Mouse (Mus musculus) heart, embryonic 14.5 days (tissue): ENCODE data around the gene Rnf34. TPM values are rescaled to one million over a fixed set of nuclear protein-coding genes. Genes with fewer than 3 reads are reported as not detected.

ENCODE experiments used
- ATAC-seq: fragments of 200-750 bp; cut with Nextera tagmentation; 2 replicates; pipeline ENCODE4 v1.8.0; 2017; ENCODE audit warnings: low read depth, moderate TSS enrichment; ENCODE audit not compliant: insufficient number of reproducible peaks, insufficient read depth, low FRiP score
- H3K27ac ChIP-seq, 2 experiments: fragments of 200-500 bp in 1 of 2; fragments of 300-500 bp in 1 of 2; sonication (generic) in 1 of 2; replicated peaks in 1 of 2; 2 replicates each; pipeline ENCODE4 v1.5.1; 2012 to 2014; ENCODE audit warnings: low read depth in 2 of 2, low read length in 2 of 2, control low read depth in 1 of 2, mild to moderate bottlenecking in 1 of 2, mixed read lengths in 1 of 2; ENCODE audit not compliant: control insufficient read depth in 1 of 2, insufficient read depth in 1 of 2
- H3K27me3 ChIP-seq: fragments of 300-500 bp; sonication (generic); 2 replicates; pipeline ENCODE4 v1.6.1; 2014; ENCODE audit warnings: mild to moderate bottlenecking, low read length, control low read depth; ENCODE audit not compliant: control insufficient read depth, insufficient read depth
- H3K36me3 ChIP-seq: fragments of 300-500 bp; sonication (generic); 2 replicates; pipeline ENCODE4 v1.6.1; 2014; ENCODE audit warnings: mild to moderate bottlenecking, control low read depth, low read length, mixed read lengths; ENCODE audit not compliant: control insufficient read depth, insufficient read depth
- H3K4me1 ChIP-seq, 2 experiments: fragments of 200-500 bp in 1 of 2; fragments of 300-500 bp in 1 of 2; sonication (generic) in 1 of 2; 2 replicates each; pipeline ENCODE4 v1.6.1; 2012 to 2014; ENCODE audit warnings: low read length in 2 of 2, control low read depth in 1 of 2, mixed read lengths in 1 of 2; ENCODE audit not compliant: control insufficient read depth in 2 of 2, insufficient read depth in 2 of 2
- H3K4me2 ChIP-seq: fragments of 300-500 bp; sonication (generic); 2 replicates; pipeline ENCODE4 v1.6.1; 2014; ENCODE audit warnings: mild to moderate bottlenecking, low read length
- H3K4me3 ChIP-seq, 2 experiments: fragments of 200-500 bp in 1 of 2; fragments of 300-500 bp in 1 of 2; sonication (generic) in 1 of 2; 2 replicates each; pipeline ENCODE4 v1.5.1; 2012 to 2014; ENCODE audit warnings: low read length in 2 of 2, mild to moderate bottlenecking in 2 of 2, control low read depth in 1 of 2, low read depth in 1 of 2, moderate library complexity in 1 of 2; ENCODE audit not compliant: control insufficient read depth in 1 of 2, insufficient read depth in 1 of 2
- H3K9ac ChIP-seq: fragments of 300-500 bp; sonication (generic); 2 replicates; pipeline ENCODE4 v1.6.1; 2014; ENCODE audit warnings: mild to moderate bottlenecking, low read length
- H3K9me3 ChIP-seq: fragments of 300-500 bp; sonication (generic); 2 replicates; pipeline ENCODE4 v1.6.1; 2016; ENCODE audit warnings: low read length, control low read depth; ENCODE audit not compliant: control insufficient read depth
- WGBS: fragments of 180-500 bp; shearing (Covaris S2); extraction: QIAGEN DNeasy Blood & Tissue Kit; methylation state at CpG from one replicate; pipeline ENCODE4 v1.1.7; 2014; 5-methylcytosine and 5-hydroxymethylcytosine counted together
- polyA plus RNA-seq: library from polyadenylated mRNA; unstranded; fragments of >200 nt; fragmentation: Nextera tagmentation; extraction: Ambion mirVana; gene quantifications from 2 replicates; pipeline ENCODE4 v1.2.1, GENCODE M21; 2014

The Rnf34 gene
- polyA plus RNA-seq, 1 experiment from 2014 or later = 34.7 TPM

GRCm38 (mm10) chr5:122894007-122894637 is 44.3 kb downstream of the Rnf34 start:
- no peaks in the 10 kb centered on the region for H3K36me3 ChIP-seq
- 93% methylated on average over 5 of the region's 5 CpGs for WGBS
- peaks cover 5 to 20% of the 10 kb centered on the region in 2 experiments for H3K4me1 ChIP-seq
- no peak overlapping the region for H3K4me2 ChIP-seq
- no peak overlapping the region for H3K27ac ChIP-seq
- H3K4me3 ChIP-seq = no peak overlapping the region
- no peak overlapping the region for H3K9ac ChIP-seq
- no peak for ATAC-seq
- no peaks in the 10 kb centered on the region for H3K27me3 ChIP-seq
- no peaks in the 10 kb centered on the region for H3K9me3 ChIP-seq

- Histone ChIP-seq H3K27ac (peak overlapping the region in 1 of 2 experiments; percentile 4; a peak in 1 of 4 replicates), H3K27me3 (no peaks in the 10 kb centered on the region), H3K4me3 (no peak overlapping the region), H3K9ac (peak overlapping the region; percentile 16; the same call in 1 of the 2 replicates), H3K4me2 (no peak overlapping the region), H3K4me1 (peaks cover 5 to 22% of the 10 kb centered on the region in 2 experiments), H3K9me3 (no peaks in the 10 kb centered on the region), H3K36me3 (no peaks in the 10 kb centered on the region)
- 59% methylated on average over 4 of the region's 4 CpGs for WGBS
- ATAC-seq = no peak
Observed at GRCm38 (mm10) chr5:122894821-122895220, 45.0 kb downstream of the Rnf34 start.

GRCm38 (mm10) chr5:122898153-122898552 is 48.3 kb downstream of the Rnf34 start:
- no peak overlapping the region for H3K4me2 ChIP-seq
- H3K9ac ChIP-seq = no peak overlapping the region
- no peak for ATAC-seq
- no peak overlapping the region for H3K4me3 ChIP-seq
- 70% methylated on average over 6 of the region's 6 CpGs for WGBS
- H3K4me1 ChIP-seq = peaks cover 10 to 25% of the 10 kb centered on the region in 2 experiments
- H3K36me3 ChIP-seq = no peaks in the 10 kb centered on the region
- no peak overlapping the region for H3K27ac ChIP-seq
- H3K27me3 ChIP-seq = 0 out of 2 replicates have a peak, but pooled peaks cover 3% of the 10 kb centered on the region
- no peaks in the 10 kb centered on the region for H3K9me3 ChIP-seq

- WGBS = 4% methylated on average over 44 of the region's 45 CpGs
- ATAC-seq = no peak
- peak overlapping the region; percentile 81 to 86 for H3K4me3 ChIP-seq
Observed at GRCm38 (mm10) chr5:122898963-122899776, 49.3 kb downstream of the Rnf34 start.

GRCm38 (mm10) chr5:122899777-122900557 is 50.1 kb downstream of the Rnf34 start:
- peak overlapping the region; percentile 93 for H3K9ac ChIP-seq
- H3K27me3 ChIP-seq = 0 out of 2 replicates have a peak, but pooled peaks cover 3% of the 10 kb centered on the region
- peaks cover 10 to 25% of the 10 kb centered on the region in 2 experiments for H3K4me1 ChIP-seq
- H3K4me2 ChIP-seq = peak overlapping the region; percentile 83
- peak overlapping the region; percentile 85 to 91 for H3K27ac ChIP-seq
- under 1% methylated on average over 96 of the region's 120 CpGs for WGBS
- H3K36me3 ChIP-seq = no peaks in the 10 kb centered on the region
- H3K9me3 ChIP-seq = no peaks in the 10 kb centered on the region
- peak; percentile 97 for ATAC-seq
- peak overlapping the region; percentile 81 to 86 for H3K4me3 ChIP-seq

More at GRCm38 (mm10) chr5:122898963-122899776, 49.3 kb downstream of the Rnf34 start:
- Histone ChIP-seq H3K27ac (peak overlapping the region in 1 of 2 experiments; percentile 91; a peak in 3 of 4 replicates), H3K9me3 (no peaks in the 10 kb centered on the region), H3K27me3 (0 out of 2 replicates have a peak, but pooled peaks cover 3% of the 10 kb centered on the region), H3K4me1 (peaks cover 10 to 25% of the 10 kb centered on the region in 2 experiments), H3K4me2 (peak overlapping the region; percentile 83), H3K9ac (peak overlapping the region; percentile 93), H3K36me3 (no peaks in the 10 kb centered on the region)

GRCm38 (mm10) chr5:122900558-122901171 is 50.8 kb downstream of the Rnf34 start:
- Histone ChIP-seq H3K9ac (peak overlapping the region; percentile 93), H3K27me3 (0 out of 2 replicates have a peak, but pooled peaks cover 3% of the 10 kb centered on the region), H3K4me2 (peak overlapping the region; percentile 83), H3K27ac (peak overlapping the region; percentile 55 to 91; a peak in 3 of 4 replicates), H3K9me3 (no peaks in the 10 kb centered on the region), H3K4me3 (peak overlapping the region; percentile 81 to 86), H3K4me1 (peaks cover 10 to 25% of the 10 kb centered on the region in 2 experiments), H3K36me3 (no peaks in the 10 kb centered on the region)
- WGBS = 3% methylated on average over 32 of the region's 33 CpGs
- no peak for ATAC-seq
